Mouse (Mus musculus): ENCODE measurements at regions not wholly inside any gene's neighbourhood (a gene's known extent, or its start where the extent isn't known, plus 50 kb on each side); places are given as distances from the start of the nearest gene placed in this dataset.

- H3K27me3 ChIP-seq (ENCODE audit: insufficient read depth, low read length) = no peaks in the 10 kb centered on the region
- H3K4me3 ChIP-seq (replicated peaks; ENCODE audit: low read length) = no peak overlapping the region
- H3K36me3 ChIP-seq (ENCODE audit: insufficient read depth, low read length) = no peaks in the 10 kb centered on the region
- no peak for TF ChIP-seq NANOG (IDR thresholded peaks at IDR 0.05; ENCODE audit: borderline replicate concordance, low read length)
- no peak for TF ChIP-seq POU5F1 (IDR thresholded peaks at IDR 0.05; ENCODE audit: borderline replicate concordance, low read length)
- no peak for TF ChIP-seq CTCF (conservative IDR thresholded peaks at IDR 0.05; ENCODE audit: low read length)
- H3K4me1 ChIP-seq (replicated peaks; ENCODE audit: low read depth, low read length) = no peaks in the 10 kb centered on the region
- no peaks in the 10 kb centered on the region for H3K9me3 ChIP-seq (ENCODE audit: low read length)
Observed at GRCm38 (mm10) chr15:6993226-6993625, 97.2 kb upstream of the Lifr start.

GRCm38 (mm10) chr15:6995246-6995645, 95.2 kb upstream of the Lifr start:
- no peaks in the 10 kb centered on the region for H3K4me1 ChIP-seq (replicated peaks; ENCODE audit: low read depth, low read length)
- no peaks in the 10 kb centered on the region for H3K27me3 ChIP-seq (ENCODE audit: insufficient read depth, low read length)
- no peak overlapping the region for H3K4me3 ChIP-seq (replicated peaks; ENCODE audit: low read length)
- H3K36me3 ChIP-seq (ENCODE audit: insufficient read depth, low read length) = no peaks in the 10 kb centered on the region
- H3K9me3 ChIP-seq (ENCODE audit: low read length) = no peaks in the 10 kb centered on the region
- TF ChIP-seq NANOG (IDR thresholded peaks at IDR 0.05; ENCODE audit: borderline replicate concordance, low read length) = no peak
- TF ChIP-seq POU5F1 (IDR thresholded peaks at IDR 0.05; ENCODE audit: borderline replicate concordance, low read length) = no peak
- no peak for TF ChIP-seq CTCF (conservative IDR thresholded peaks at IDR 0.05; ENCODE audit: low read length)

- Histone ChIP-seq H3K9me3 (ENCODE audit: low read length) (no peaks in the 10 kb centered on the region), H3K4me1 (replicated peaks; ENCODE audit: low read depth, low read length) (no peaks in the 10 kb centered on the region), H3K36me3 (ENCODE audit: insufficient read depth, low read length) (no peaks in the 10 kb centered on the region), H3K4me3 (replicated peaks; ENCODE audit: low read length) (no peak overlapping the region), H3K27me3 (ENCODE audit: insufficient read depth, low read length) (no peaks in the 10 kb centered on the region)
- TF ChIP-seq NANOG (IDR thresholded peaks at IDR 0.05; ENCODE audit: borderline replicate concordance, low read length) (no peak), CTCF (conservative IDR thresholded peaks at IDR 0.05; ENCODE audit: low read length) (no peak), POU5F1 (IDR thresholded peaks at IDR 0.05; ENCODE audit: borderline replicate concordance, low read length) (no peak)
Observed at GRCm38 (mm10) chr15:6997871-6998270, 92.5 kb upstream of the Lifr start.

- no peak for TF ChIP-seq NANOG (IDR thresholded peaks at IDR 0.05; ENCODE audit: borderline replicate concordance, low read length)
- TF ChIP-seq POU5F1 (IDR thresholded peaks at IDR 0.05; ENCODE audit: borderline replicate concordance, low read length) = no peak
- no peak for TF ChIP-seq CTCF (conservative IDR thresholded peaks at IDR 0.05; ENCODE audit: low read length)
- Histone ChIP-seq H3K4me3 (replicated peaks; ENCODE audit: low read length) (no peak overlapping the region), H3K36me3 (ENCODE audit: insufficient read depth, low read length) (no peaks in the 10 kb centered on the region), H3K4me1 (replicated peaks; ENCODE audit: low read depth, low read length) (no peaks in the 10 kb centered on the region), H3K27me3 (ENCODE audit: insufficient read depth, low read length) (no peaks in the 10 kb centered on the region), H3K9me3 (ENCODE audit: low read length) (no peaks in the 10 kb centered on the region)
Observed at GRCm38 (mm10) chr15:6998576-6999070, 91.8 kb upstream of the Lifr start.

GRCm38 (mm10) chr15:6999667-7000066, 90.7 kb upstream of the Lifr start:
- TF ChIP-seq NANOG (IDR thresholded peaks at IDR 0.05; ENCODE audit: borderline replicate concordance, low read length) (no peak), CTCF (conservative IDR thresholded peaks at IDR 0.05; ENCODE audit: low read length) (no peak), POU5F1 (IDR thresholded peaks at IDR 0.05; ENCODE audit: borderline replicate concordance, low read length) (no peak)

GRCm38 (mm10) chr15:7002226-7002625, 88.2 kb upstream of the Lifr start:
- Histone ChIP-seq H3K4me3 (replicated peaks; ENCODE audit: low read length) (no peak overlapping the region), H3K4me1 (replicated peaks; ENCODE audit: low read depth, low read length) (no peaks in the 10 kb centered on the region), H3K36me3 (ENCODE audit: insufficient read depth, low read length) (no peaks in the 10 kb centered on the region), H3K9me3 (ENCODE audit: low read length) (no peaks in the 10 kb centered on the region), H3K27me3 (ENCODE audit: insufficient read depth, low read length) (no peaks in the 10 kb centered on the region)
- TF ChIP-seq POU5F1 (IDR thresholded peaks at IDR 0.05; ENCODE audit: borderline replicate concordance, low read length) (no peak), NANOG (IDR thresholded peaks at IDR 0.05; ENCODE audit: borderline replicate concordance, low read length) (no peak), CTCF (conservative IDR thresholded peaks at IDR 0.05; ENCODE audit: low read length) (no peak)

More at GRCm38 (mm10) chr15:6999667-7000066, 90.7 kb upstream of the Lifr start:
- no peaks in the 10 kb centered on the region for H3K4me1 ChIP-seq (replicated peaks; ENCODE audit: low read depth, low read length)
- no peak overlapping the region for H3K4me3 ChIP-seq (replicated peaks; ENCODE audit: low read length)
- no peaks in the 10 kb centered on the region for H3K9me3 ChIP-seq (ENCODE audit: low read length)
- H3K27me3 ChIP-seq (ENCODE audit: insufficient read depth, low read length) = no peaks in the 10 kb centered on the region
- no peaks in the 10 kb centered on the region for H3K36me3 ChIP-seq (ENCODE audit: insufficient read depth, low read length)

- H3K4me1 ChIP-seq (replicated peaks; ENCODE audit: low read depth, low read length) = no peaks in the 10 kb centered on the region
- no peaks in the 10 kb centered on the region for H3K36me3 ChIP-seq (ENCODE audit: insufficient read depth, low read length)
- no peak overlapping the region for H3K4me3 ChIP-seq (replicated peaks; ENCODE audit: low read length)
- TF ChIP-seq CTCF (conservative IDR thresholded peaks at IDR 0.05; ENCODE audit: low read length) = no peak
- no peak for TF ChIP-seq NANOG (IDR thresholded peaks at IDR 0.05; ENCODE audit: borderline replicate concordance, low read length)
- no peak for TF ChIP-seq POU5F1 (IDR thresholded peaks at IDR 0.05; ENCODE audit: borderline replicate concordance, low read length)
- no peaks in the 10 kb centered on the region for H3K9me3 ChIP-seq (ENCODE audit: low read length)
- no peaks in the 10 kb centered on the region for H3K27me3 ChIP-seq (ENCODE audit: insufficient read depth, low read length)
Observed at GRCm38 (mm10) chr15:7003311-7003710, 87.1 kb upstream of the Lifr start.

- Histone ChIP-seq H3K4me1 (replicated peaks; ENCODE audit: low read depth, low read length) (no peaks in the 10 kb centered on the region), H3K9me3 (ENCODE audit: low read length) (no peaks in the 10 kb centered on the region), H3K27me3 (ENCODE audit: insufficient read depth, low read length) (0 out of 2 replicates have a peak, but pooled peaks cover 2% of the 10 kb centered on the region), H3K36me3 (ENCODE audit: insufficient read depth, low read length) (no peaks in the 10 kb centered on the region), H3K4me3 (replicated peaks; ENCODE audit: low read length) (no peak overlapping the region)
- no peak for TF ChIP-seq CTCF (conservative IDR thresholded peaks at IDR 0.05; ENCODE audit: low read length)
- TF ChIP-seq NANOG (IDR thresholded peaks at IDR 0.05; ENCODE audit: borderline replicate concordance, low read length) = no peak
- TF ChIP-seq POU5F1 (IDR thresholded peaks at IDR 0.05; ENCODE audit: borderline replicate concordance, low read length) = no peak
Observed at GRCm38 (mm10) chr15:7005142-7005541, 85.3 kb upstream of the Lifr start.

- H3K27me3 ChIP-seq (ENCODE audit: insufficient read depth, low read length) = 0 out of 2 replicates have a peak, but pooled peaks cover 2% of the 10 kb centered on the region
- H3K4me3 ChIP-seq (replicated peaks; ENCODE audit: low read length) = no peak overlapping the region
- H3K4me1 ChIP-seq (replicated peaks; ENCODE audit: low read depth, low read length) = no peaks in the 10 kb centered on the region
- no peaks in the 10 kb centered on the region for H3K36me3 ChIP-seq (ENCODE audit: insufficient read depth, low read length)
- H3K9me3 ChIP-seq (ENCODE audit: low read length) = no peaks in the 10 kb centered on the region
- no peak for TF ChIP-seq POU5F1 (IDR thresholded peaks at IDR 0.05; ENCODE audit: borderline replicate concordance, low read length)
- no peak for TF ChIP-seq NANOG (IDR thresholded peaks at IDR 0.05; ENCODE audit: borderline replicate concordance, low read length)
- TF ChIP-seq CTCF (conservative IDR thresholded peaks at IDR 0.05; ENCODE audit: low read length) = no peak
Observed at GRCm38 (mm10) chr15:7006271-7006670, 84.1 kb upstream of the Lifr start.
